Mouse (Mus musculus): ENCODE data around the gene Snd1. TPM values are rescaled to one million over a fixed set of nuclear protein-coding genes. Genes with fewer than 3 reads are reported as not detected.
A peak's percentile ranks its signal among the peaks of the same experiment; 100 is the strongest.

Gene Snd1
- total RNA-seq, 2 experiments from 2014 or later: 80.5 to 88.1 TPM

DNA sequence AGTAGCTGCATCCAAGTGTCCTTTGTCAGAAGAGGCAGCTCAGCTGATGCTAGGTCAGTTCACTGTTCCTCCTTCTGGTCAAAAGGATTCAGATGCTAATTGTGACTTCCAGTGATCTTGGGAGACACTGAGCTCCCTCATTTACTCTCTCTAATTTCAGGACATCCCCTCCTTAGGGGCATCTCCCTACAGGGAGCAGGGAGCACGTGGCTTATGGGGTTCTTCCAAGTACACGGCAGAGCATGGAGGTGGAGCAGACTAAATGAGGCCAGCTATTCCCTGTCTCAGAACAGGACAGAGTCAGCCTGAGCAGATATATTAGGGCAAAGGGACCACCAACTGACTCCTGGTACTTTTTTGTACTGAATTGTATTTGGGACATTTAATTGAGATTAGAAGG is 385.5 kb downstream of the Snd1 start:
- DNase-seq (ENCODE audit: low spot score in 2 of 2): no peak
- intact Hi-C loops (cut with DNase I): no loop called here

GRCm38 (mm10) chr6:28860922-28861321 is 386.0 kb downstream of the Snd1 start:
- intact Hi-C loops (cut with DNase I): no loop called here
- no peak for DNase-seq (ENCODE audit: low spot score in 2 of 2)

GRCm38 (mm10) chr6:28862304-28862703 is 387.4 kb downstream of the Snd1 start:
- intact Hi-C loops (cut with DNase I): no loop called here
- peak in 1 of 2 experiments; percentile 39 for DNase-seq (ENCODE audit: low spot score in 2 of 2)

DNA sequence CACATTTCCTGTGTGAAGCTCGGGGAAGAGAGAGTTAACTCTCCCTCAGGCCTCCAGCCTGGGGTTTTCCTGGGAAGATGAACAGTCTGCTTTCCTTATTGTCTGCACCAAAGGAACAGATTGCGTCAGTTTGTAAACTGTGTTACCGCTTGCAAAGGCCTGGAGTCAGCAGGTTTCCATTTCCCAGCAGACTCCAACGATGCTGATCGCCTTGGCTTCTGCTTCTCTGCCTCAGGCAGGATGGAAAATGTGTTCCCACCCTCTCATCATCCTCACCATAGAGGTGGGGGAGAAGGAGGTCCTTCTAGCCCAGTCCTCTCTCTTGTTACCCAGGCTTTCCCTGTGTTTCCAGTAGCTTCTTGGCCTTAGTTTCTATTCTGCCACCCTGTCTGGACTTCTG is 389.7 kb downstream of the Snd1 start:
- intact Hi-C loops (cut with DNase I): no loop called here
- peak; percentile 41 to 56 for DNase-seq (ENCODE audit: low spot score in 2 of 2)

DNA sequence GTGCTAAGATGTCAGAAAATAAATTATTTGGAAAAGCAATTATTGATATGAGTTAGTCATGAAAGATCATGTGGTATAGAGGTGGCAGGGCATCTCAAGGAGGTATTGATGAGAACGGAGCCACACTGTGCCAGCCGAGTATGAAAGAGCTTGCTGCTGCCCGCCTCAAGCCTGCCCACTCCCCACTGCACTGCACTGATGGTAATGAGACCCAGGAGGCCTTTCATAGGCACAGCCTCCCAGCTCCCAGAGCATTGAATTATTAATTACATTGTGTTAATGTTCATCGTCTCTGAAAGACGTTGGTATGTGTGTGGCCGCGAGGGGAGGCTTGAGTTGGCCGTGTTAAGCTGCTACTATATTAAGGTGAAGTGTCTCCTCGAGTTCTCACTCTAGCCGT is 390.2 kb downstream of the Snd1 start:
- intact Hi-C loops (cut with DNase I): no loop called here
- no peak for DNase-seq (ENCODE audit: low spot score in 2 of 2)

- no peak for DNase-seq (ENCODE audit: low spot score in 2 of 2)
- intact Hi-C loops (cut with DNase I): no loop called here
Observed at GRCm38 (mm10) chr6:28866206-28866605, 391.3 kb downstream of the Snd1 start.

GRCm38 (mm10) chr6:28867516-28868251 is 392.7 kb downstream of the Snd1 start:
- DNase-seq (ENCODE audit: low spot score in 2 of 2): peak in 1 of 2 experiments; percentile 30
- intact Hi-C loops (cut with DNase I): no loop called here

GRCm38 (mm10) chr6:28871725-28872420 is 396.9 kb downstream of the Snd1 start:
- intact Hi-C loops (cut with DNase I): loop anchor here (10.0 kb wide), 1 partner anchor 1207 kb away; no protein-coding TSS in a partner anchor
- DNase-seq (ENCODE audit: low spot score in 2 of 2): peak in 1 of 2 experiments; percentile 69

DNA sequence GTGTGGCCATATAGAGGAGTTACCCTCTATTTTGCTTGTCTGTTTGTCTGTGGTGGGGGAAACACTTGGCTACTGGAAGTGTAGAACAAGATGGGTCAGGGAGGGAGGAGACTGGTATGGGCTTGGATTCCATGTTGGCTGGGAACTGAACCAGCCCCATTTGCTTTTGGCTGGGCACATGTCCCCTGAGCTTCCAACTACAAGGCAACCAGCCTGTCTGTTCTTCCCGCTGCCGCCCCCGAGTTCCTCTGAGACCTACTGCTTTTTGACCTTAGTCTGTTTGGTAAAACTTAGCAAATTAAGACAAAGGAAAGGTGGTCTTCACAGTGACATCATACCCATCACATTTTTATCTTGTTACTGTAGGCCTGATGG is 397.5 kb downstream of the Snd1 start:
- peak in 1 of 2 experiments; percentile 15 for DNase-seq (ENCODE audit: low spot score in 2 of 2)
- intact Hi-C loops (cut with DNase I): loop anchor here (10.0 kb wide), 1 partner anchor 1208 kb away; no protein-coding TSS in a partner anchor

- DNase-seq (ENCODE audit: low spot score in 2 of 2): peak in 1 of 2 experiments; percentile 17
- intact Hi-C loops (cut with DNase I): loop anchor here (10.0 kb wide), 1 partner anchor 1209 kb away; no protein-coding TSS in a partner anchor
Observed at GRCm38 (mm10) chr6:28874053-28874452, 399.1 kb downstream of the Snd1 start.

DNA sequence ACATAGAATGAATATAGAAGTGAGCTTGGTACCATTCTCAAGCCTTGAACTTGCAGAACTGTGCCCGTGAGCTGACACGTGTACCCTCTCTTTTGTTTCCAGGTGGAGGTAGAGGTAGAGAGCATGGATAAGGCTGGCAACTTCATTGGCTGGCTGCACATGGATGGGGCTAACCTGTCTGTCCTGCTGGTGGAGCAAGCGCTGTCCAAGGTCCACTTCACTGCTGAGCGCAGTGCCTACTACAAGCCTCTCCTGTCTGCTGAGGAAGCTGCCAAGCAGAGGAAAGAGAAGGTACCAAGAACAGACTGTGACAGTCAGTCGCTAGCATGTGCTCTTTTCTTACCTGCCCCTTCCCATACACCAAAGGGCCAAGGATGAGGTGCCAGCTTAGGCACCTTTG is 399.8 kb downstream of the Snd1 start:
- intact Hi-C loops (cut with DNase I): loop anchor here (10.0 kb wide), 1 partner anchor 1210 kb away; no protein-coding TSS in a partner anchor
- DNase-seq (ENCODE audit: low spot score in 2 of 2): no peak

- intact Hi-C loops (cut with DNase I): loop anchor here (10.0 kb wide), 1 partner anchor 1211 kb away; no protein-coding TSS in a partner anchor
- DNase-seq (ENCODE audit: low spot score in 2 of 2): no peak
Observed at GRCm38 (mm10) chr6:28875333-28875732, 400.4 kb downstream of the Snd1 start.

DNA sequence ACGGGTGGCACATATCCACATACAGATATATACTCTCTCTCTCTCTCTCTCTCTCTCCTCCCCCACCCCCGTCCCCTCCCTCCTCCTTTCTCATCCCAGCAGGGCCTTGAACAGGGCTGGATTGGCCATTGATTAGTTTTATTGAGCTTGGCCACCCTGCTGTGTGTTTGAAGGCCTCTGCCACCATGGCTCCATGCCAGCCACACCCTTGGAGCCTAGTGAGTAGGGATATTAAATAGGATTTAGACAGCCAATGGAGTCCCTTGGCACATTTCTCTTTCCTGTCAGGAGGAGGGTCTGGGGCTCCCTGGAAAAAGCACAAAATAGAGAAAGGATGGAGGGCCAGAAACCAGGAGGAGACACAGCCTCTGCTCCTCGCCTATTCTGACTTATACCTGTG is 401.6 kb downstream of the Snd1 start:
- no peak for DNase-seq (ENCODE audit: low spot score in 2 of 2)
- intact Hi-C loops (cut with DNase I): loop anchor here (10.0 kb wide), 1 partner anchor 1212 kb away; no protein-coding TSS in a partner anchor

- intact Hi-C loops (cut with DNase I): loop anchor here (10.0 kb wide), 1 partner anchor 1213 kb away; no protein-coding TSS in a partner anchor
- peak in 1 of 2 experiments; percentile 42 for DNase-seq (ENCODE audit: low spot score in 2 of 2)
Observed at GRCm38 (mm10) chr6:28877945-28878666, 403.2 kb downstream of the Snd1 start.

- intact Hi-C loops (cut with DNase I): loop anchor here (10.0 kb wide), 1 partner anchor 1215 kb away; no protein-coding TSS in a partner anchor
- DNase-seq (ENCODE audit: low spot score in 2 of 2): no peak
Observed at GRCm38 (mm10) chr6:28879315-28879714, 404.4 kb downstream of the Snd1 start.

DNA sequence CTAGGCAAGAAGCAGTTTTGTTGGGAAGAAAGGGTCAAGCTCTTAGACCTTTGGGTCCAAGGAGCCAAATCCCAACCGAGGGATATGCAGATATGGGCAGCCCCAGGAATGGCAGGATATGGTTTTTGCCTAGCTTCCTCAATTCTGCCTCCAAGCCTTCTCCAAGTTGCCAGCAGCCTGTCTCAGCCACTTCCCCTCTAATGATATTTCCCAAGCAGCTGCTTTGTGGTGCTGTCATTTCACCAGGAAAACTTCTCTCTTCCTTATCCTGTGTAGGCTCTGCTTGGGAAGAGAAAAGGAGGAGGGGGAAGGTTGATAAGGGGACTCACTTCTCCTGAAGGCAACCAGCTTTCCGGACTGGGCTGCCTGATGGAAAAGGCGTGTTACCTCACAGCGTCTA is 406.0 kb downstream of the Snd1 start:
- intact Hi-C loops (cut with DNase I): no loop called here

GRCm38 (mm10) chr6:28883518-28883917 is 408.6 kb downstream of the Snd1 start:
- no peak for DNase-seq (ENCODE audit: low spot score in 2 of 2)
- intact Hi-C loops (cut with DNase I): no loop called here

More for the DNA sequence above, 406.0 kb downstream of the Snd1 start:
- DNase-seq (ENCODE audit: low spot score in 2 of 2): no peak

- intact Hi-C loops (cut with DNase I): no loop called here
- no peak for DNase-seq (ENCODE audit: low spot score in 2 of 2)
Observed at GRCm38 (mm10) chr6:28886724-28887440, 411.9 kb downstream of the Snd1 start.

- intact Hi-C loops (cut with DNase I): no loop called here
- DNase-seq (ENCODE audit: low spot score in 2 of 2): peak in 1 of 2 experiments; percentile 20
Observed at GRCm38 (mm10) chr6:28890426-28890825, 415.5 kb downstream of the Snd1 start.

Data from left cerebral cortex, postnatal 25 days (tissue).